Mouse (Mus musculus) testis, adult 2 months (tissue): ENCODE measurements around the gene Sp8. TPM values are rescaled to one million over a fixed set of nuclear protein-coding genes. Genes with fewer than 3 reads are reported as not detected.

Experiments
- H3K27ac ChIP-seq: fragments of 200-500 bp; 2 replicates; pipeline ENCODE4 v1.5.1; 2012; ENCODE audit warnings: low read depth, low read length; ENCODE audit not compliant: control insufficient read depth, insufficient read depth
- H3K27me3 ChIP-seq: fragments of 200-500 bp; 2 replicates; pipeline ENCODE4 v1.6.1; 2012; ENCODE audit warnings: mild to moderate bottlenecking, low read length, moderate library complexity; ENCODE audit not compliant: control insufficient read depth, insufficient read depth
- H3K36me3 ChIP-seq: fragments of 200-500 bp; 2 replicates; pipeline ENCODE4 v1.6.1; 2012; ENCODE audit warnings: mild to moderate bottlenecking, low read length; ENCODE audit not compliant: control insufficient read depth, insufficient read depth
- H3K4me1 ChIP-seq: fragments of 200-500 bp; 2 replicates; pipeline ENCODE4 v1.6.1; 2012; ENCODE audit warnings: low read length; ENCODE audit not compliant: control insufficient read depth, insufficient read depth
- H3K4me3 ChIP-seq: fragments of 200-500 bp; 2 replicates; pipeline ENCODE4 v1.5.1; 2012; ENCODE audit warnings: low read depth, mild to moderate bottlenecking, low read length, moderate library complexity, mixed read lengths; ENCODE audit not compliant: control insufficient read depth
- CTCF ChIP-seq: fragments of 200-500 bp; IDR thresholded peaks from 2 replicates; pipeline ENCODE4 v1.5.1; 2012; ENCODE audit warnings: low read depth, mild to moderate bottlenecking, inconsistent platforms, low read length, moderate library complexity; ENCODE audit not compliant: control insufficient read depth, insufficient read depth, insufficient replicate concordance
- POLR2A ChIP-seq: fragments of 200-500 bp; IDR thresholded peaks from 2 replicates; pipeline ENCODE4 v1.6.1; 2012; ENCODE audit warnings: low read depth, mild to moderate bottlenecking, inconsistent platforms, low read length, moderate library complexity; ENCODE audit not compliant: control insufficient read depth
- polyA plus RNA-seq: library from polyadenylated mRNA; depleted of rRNA; stranded (reverse); fragments of >200 nt; gene quantifications from 2 replicates; pipeline ENCODE4 v1.2.3, GENCODE M21; 2012

Sp8 gene
- polyA plus RNA-seq, 1 experiment, result not detected

DNA sequence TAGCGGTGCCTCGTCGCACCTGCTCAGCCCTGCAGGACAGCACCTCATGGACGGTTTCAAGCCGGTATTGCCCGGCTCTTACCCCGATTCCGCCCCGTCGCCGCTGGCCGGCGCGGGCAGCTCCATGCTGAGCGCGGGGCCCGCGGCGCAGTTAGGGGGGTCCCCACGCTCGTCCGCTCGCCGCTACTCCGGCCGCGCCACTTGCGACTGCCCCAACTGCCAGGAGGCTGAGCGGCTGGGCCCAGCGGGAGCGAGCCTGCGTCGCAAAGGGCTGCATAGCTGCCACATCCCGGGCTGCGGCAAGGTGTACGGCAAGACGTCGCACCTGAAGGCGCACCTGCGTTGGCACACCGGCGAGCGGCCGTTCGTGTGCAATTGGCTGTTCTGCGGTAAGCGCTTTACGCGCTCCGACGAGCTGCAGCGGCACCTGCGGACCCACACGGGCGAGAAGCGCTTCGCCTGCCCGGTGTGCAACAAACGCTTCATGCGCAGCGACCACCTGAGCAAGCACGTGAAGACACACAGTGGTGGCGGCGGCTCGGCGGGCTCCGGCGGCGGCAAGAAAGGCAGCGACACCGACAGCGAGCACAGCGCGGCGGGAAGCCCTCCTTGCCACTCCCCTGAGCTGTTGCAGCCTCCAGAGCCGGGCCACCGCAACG is 3.2 kb downstream of the Sp8 start:
- no peak overlapping the region for H3K27ac ChIP-seq
- H3K36me3 ChIP-seq, result no peaks in the 10 kb centered on the region
- no peak for TF ChIP-seq CTCF
- peaks cover 14% of the 10 kb centered on the region for H3K4me1 ChIP-seq
- H3K4me3 ChIP-seq, result peak overlapping the region; percentile 0; the same call in 1 of the 2 replicates
- H3K27me3 ChIP-seq, result no peaks in the 10 kb centered on the region; the same call in none of the 2 replicates

DNA sequence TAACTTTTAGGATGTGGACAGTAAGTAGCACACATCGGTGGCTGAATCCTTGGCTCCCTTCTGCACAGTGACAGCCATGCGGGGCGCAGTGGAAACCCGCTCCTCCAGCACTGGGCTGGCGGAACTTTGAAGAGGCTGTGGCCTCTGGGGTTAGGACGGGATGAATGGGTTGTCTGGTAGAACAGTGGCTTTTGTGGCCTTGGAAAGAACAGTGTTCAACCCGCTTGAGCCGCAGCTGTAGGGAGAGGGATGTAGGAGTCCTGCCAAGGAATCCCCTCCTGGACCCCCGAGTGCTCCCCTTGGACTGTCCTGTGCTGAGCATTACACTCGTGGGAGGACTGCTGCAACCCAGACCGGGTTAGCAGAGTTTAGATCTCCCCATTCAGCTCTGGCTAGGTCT is 3.9 kb downstream of the Sp8 start:
- no peak overlapping the region for H3K4me3 ChIP-seq
- no peak for TF ChIP-seq CTCF
- H3K27me3 ChIP-seq, result peaks cover 2% of the 10 kb centered on the region

DNA sequence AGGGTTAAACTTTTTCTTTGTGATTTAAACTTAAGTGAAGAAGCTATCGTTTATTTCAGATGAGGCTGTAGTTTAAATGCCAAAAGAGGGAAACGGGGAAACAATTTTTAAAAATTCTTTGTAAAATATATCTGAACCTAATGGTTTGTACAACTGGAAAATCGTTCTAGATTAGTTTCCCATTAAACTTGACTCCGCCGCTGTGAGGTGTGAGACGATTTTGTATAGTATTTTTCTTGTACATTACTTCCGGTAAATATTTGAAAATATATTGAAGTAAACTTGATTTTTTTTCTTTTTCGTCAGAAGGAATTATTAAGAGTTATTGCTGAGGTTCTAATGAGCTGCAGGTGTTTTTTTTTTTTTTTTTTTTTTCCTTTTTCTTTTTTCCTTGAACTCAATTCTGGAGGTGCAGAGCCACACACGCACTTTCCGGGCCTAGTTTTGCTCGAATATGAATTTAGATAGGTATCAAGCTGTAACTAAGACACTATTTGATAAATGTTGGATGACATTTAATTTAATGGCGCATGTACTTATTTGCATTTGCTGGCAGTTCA is 4.8 kb downstream of the Sp8 start:
- no peaks in the 10 kb centered on the region for H3K36me3 ChIP-seq
- H3K27me3 ChIP-seq, result peaks cover 2% of the 10 kb centered on the region
- H3K4me1 ChIP-seq, result peaks cover 20% of the 10 kb centered on the region
- H3K4me3 ChIP-seq, result no peak overlapping the region
- no peak overlapping the region for H3K27ac ChIP-seq
- TF ChIP-seq POLR2A, result no peak
- no peak for TF ChIP-seq CTCF

More for the DNA sequence above, 3.9 kb downstream of the Sp8 start:
- H3K27ac ChIP-seq, result no peak overlapping the region
- H3K36me3 ChIP-seq, result no peaks in the 10 kb centered on the region
- peaks cover 18% of the 10 kb centered on the region for H3K4me1 ChIP-seq

DNA sequence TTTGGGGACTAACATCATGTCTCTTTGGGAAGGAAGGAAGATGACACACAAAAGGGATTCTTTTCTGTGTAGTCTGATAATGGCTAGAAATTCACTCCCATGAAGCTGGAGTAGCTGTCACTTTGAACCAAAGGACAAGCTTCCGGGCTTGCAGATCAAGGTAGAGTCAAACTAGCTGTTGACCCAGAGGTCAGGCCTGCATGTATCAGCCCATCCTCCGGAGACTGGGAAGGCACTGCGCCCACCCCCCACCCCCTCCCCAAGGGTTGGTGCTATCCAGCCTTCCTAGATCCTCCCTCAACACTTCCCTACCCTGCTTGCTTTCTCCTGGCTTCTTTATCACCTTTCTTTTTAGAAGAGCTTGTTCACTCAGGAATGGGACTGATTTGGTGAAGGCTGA is 7.2 kb downstream of the Sp8 start:
- Histone ChIP-seq H3K27me3 (peaks cover 2% of the 10 kb centered on the region), H3K36me3 (no peaks in the 10 kb centered on the region), H3K4me3 (no peak overlapping the region), H3K4me1 (peaks cover 10% of the 10 kb centered on the region), H3K27ac (no peak overlapping the region)
- TF ChIP-seq CTCF, result no peak
- TF ChIP-seq POLR2A, result no peak

DNA sequence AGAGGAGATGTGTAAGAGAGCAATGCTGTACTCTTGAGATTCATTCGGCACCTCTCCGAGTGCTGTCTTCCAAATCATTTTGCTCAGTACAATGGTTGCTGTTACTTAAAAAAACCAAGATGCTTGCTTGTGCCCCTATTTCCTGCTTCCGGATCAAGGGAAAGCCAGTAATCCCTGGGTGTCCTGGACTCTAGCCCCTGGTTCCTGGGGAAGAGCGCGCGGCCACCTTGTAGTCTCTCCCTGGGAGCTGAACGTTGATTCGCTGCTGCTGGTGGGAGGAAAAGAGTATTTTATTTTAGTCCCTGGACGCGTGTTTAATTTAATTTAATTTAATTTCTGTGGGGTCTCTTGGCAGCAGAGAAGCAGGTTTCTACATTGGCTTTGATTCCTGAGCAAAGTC is 8.3 kb downstream of the Sp8 start:
- TF ChIP-seq CTCF (no peak), POLR2A (no peak)
- Histone ChIP-seq H3K27me3 (peaks cover 2% of the 10 kb centered on the region), H3K27ac (no peak overlapping the region), H3K4me3 (no peak overlapping the region), H3K36me3 (no peaks in the 10 kb centered on the region), H3K4me1 (peaks cover 7% of the 10 kb centered on the region)

DNA sequence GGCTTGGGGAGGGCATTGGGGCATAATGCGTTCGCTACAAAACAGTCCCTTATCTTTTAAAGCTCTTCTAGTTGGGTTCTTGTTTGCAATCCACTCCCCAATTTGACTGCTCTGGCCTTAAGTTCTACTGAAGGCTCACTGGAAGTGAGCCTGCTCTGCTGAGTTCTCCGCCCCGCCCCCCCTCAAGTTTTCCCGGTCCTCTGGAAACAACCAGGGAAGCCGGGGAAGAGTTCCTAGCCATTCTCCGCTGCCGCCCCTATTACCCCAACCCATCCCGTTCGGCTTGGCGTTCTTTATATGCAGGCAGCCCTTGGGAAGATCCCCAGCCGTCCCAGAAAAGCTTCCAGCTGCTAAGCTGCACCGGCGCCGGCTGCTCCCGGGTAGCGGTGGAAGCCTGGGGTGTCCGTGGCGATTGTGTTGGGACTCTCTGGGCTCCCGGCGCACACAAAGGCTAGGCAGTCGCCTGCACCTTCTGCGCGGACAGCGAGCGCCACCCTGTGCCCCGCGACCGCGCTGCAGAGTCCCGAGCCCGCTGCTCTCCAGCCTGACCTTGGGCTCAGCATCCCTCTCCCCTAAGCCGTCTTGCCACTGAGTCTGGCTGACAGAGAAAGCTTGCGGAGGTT is 8.8 kb downstream of the Sp8 start:
- Histone ChIP-seq H3K27ac (no peak overlapping the region), H3K4me3 (peak overlapping the region; percentile 35; the same call in 1 of the 2 replicates), H3K27me3 (peaks cover 2% of the 10 kb centered on the region), H3K36me3 (no peaks in the 10 kb centered on the region), H3K4me1 (peaks cover 7% of the 10 kb centered on the region)
- TF ChIP-seq CTCF (peak; percentile 46; the same call in 1 of the 2 replicates), POLR2A (no peak)

DNA sequence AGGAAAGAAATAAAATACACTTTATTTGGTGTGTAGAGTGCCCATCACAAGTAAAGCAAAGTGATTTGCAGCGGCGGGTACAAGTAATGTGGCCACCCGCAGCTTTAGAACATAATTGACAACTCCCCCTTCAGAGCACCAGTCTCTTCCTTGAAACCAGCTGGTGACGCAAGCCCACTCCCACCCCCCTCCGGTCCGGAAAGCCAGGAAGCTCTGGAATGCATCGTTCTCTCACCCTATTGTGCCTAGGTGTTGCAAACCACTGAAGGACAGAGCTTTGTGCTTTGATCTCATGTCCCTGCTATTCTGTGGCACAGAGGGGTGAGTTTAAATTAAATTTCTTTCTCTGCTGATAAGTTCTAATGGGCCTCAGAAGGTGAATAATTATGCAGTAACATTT is 10.0 kb downstream of the Sp8 start:
- peaks cover 7% of the 10 kb centered on the region for H3K4me1 ChIP-seq
- H3K27me3 ChIP-seq, result peaks cover 2% of the 10 kb centered on the region
- no peak overlapping the region for H3K4me3 ChIP-seq
- no peaks in the 10 kb centered on the region for H3K36me3 ChIP-seq
- TF ChIP-seq CTCF (no peak), POLR2A (no peak)
- H3K27ac ChIP-seq, result no peak overlapping the region
